Mouse (Mus musculus): Measurements from ENCODE around the gene Gm20708. TPM values are rescaled to one million over a fixed set of nuclear protein-coding genes. Genes with fewer than 3 reads are reported as not detected.

Gm20708 gene
- polyA plus RNA-seq, 1 experiment, result not detected

DNA sequence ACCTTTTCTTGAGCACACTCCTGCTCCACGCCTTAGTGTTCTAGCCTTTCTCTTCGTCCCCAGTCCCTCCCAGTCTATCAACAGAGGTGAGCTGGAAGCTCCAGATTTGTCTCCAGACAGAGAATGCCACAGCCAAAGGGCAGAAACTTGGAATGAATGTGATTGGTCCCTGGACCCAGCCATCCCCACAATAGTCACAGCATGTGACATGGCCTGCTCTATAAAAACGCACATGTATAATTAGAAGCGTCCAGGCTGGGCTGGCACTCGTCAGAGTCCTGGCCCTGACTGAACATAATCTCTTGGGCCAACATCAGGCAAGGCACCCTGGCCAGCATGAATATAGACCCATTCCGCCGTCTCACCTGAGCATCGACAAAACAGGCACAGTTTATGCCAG lies 9.6 kb downstream of the Gm20708 start:
- no peak overlapping the region for H3K4me3 ChIP-seq (replicated peaks; ENCODE audit: extremely low read depth, low read depth, low read length)
- peaks cover 20% of the 10 kb centered on the region for H3K4me1 ChIP-seq (ENCODE audit: control insufficient read depth, insufficient read depth, low read length)
- TF ChIP-seq CTCF (IDR thresholded peaks at IDR 0.05; ENCODE audit: insufficient read depth, low read length), result no peak
- TF ChIP-seq POLR2A (IDR thresholded peaks at IDR 0.05; ENCODE audit: borderline replicate concordance, extremely low read depth, low read depth, low read length), result 0 out of 2 replicates have a peak, but pooled peaks have one; percentile 11
- 74% methylated on average over 8 of the region's 8 CpGs for WGBS
- no peak for DNase-seq

DNA sequence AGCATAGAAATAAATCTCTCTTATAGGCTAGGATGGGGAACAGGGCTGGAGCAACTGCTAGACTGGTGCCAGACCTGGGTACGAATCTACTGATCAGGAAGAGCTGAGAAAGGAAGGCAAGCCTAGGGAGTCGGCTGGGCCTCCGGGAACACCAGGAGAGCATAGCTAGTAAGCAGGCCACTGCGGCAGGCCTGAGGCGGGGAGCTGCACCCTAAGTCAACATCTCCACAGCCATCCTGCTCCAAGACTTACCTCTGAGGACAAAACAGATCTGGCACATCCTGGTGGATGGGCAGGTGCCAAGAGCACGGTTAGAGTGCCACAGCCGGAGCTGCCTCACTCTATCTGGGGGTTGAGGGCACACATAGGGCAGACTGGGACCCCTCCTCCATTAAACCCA lies 10.7 kb downstream of the Gm20708 start:
- WGBS, result 76% methylated on average over 7 of the region's 7 CpGs
- DNase-seq, result no peak
- Histone ChIP-seq H3K4me1 (ENCODE audit: control insufficient read depth, insufficient read depth, low read length) (peaks cover 18% of the 10 kb centered on the region), H3K4me3 (replicated peaks; ENCODE audit: extremely low read depth, low read depth, low read length) (no peak overlapping the region)
- TF ChIP-seq CTCF (IDR thresholded peaks at IDR 0.05; ENCODE audit: insufficient read depth, low read length) (no peak), POLR2A (IDR thresholded peaks at IDR 0.05; ENCODE audit: borderline replicate concordance, extremely low read depth, low read depth, low read length) (no peak)

DNA sequence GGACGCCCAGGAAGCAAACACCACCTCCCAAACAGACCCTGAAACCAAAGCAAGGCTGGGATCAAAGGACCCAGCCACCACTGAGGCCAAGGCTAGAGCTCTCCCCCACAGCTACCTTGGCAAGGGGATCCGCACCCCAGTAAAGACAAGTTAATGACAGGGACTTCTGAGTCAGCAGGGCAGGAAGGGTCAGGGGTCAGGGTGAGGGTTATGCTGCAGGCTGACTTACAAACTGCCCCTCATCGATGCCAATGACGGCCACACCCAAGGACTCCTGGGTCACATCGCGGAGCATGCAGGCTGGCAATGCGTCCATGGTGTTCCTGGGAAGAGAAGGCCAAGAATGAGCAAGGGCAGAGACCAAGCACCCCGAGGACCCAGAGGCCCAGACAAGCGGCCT lies 12.4 kb downstream of the Gm20708 start:
- no peak for TF ChIP-seq CTCF (IDR thresholded peaks at IDR 0.05; ENCODE audit: insufficient read depth, low read length)
- no peak for TF ChIP-seq POLR2A (IDR thresholded peaks at IDR 0.05; ENCODE audit: borderline replicate concordance, extremely low read depth, low read depth, low read length)
- 84% methylated on average over 9 of the region's 9 CpGs for WGBS
- no peak for DNase-seq
- Histone ChIP-seq H3K4me1 (ENCODE audit: control insufficient read depth, insufficient read depth, low read length) (peaks cover 20% of the 10 kb centered on the region), H3K4me3 (replicated peaks; ENCODE audit: extremely low read depth, low read depth, low read length) (no peak overlapping the region)

DNA sequence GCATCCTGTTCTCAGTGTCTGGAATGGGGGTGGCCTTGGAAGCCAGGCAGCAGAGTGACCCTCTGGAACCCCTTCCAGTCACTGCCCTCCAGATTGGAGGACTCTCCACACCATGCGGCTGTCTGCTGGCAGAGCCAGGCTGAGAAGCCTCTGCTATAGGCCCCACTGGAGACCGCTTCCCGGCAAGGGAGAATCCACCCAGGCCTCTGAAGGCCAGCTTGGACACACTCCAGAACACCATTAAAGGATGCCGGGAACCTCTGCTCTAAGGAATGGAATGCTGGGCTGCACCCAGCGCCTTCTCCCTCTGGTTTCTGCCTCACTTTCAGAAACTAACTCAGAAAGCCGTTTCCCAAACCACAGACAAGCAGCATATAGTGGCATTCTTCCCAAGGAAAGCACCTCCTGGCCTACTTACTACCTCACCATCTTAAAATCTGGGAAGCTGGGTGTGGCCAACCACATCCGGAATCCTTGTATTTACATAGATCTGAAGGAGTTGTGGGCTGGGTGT lies 13.3 kb downstream of the Gm20708 start:
- Histone ChIP-seq H3K4me1 (ENCODE audit: control insufficient read depth, insufficient read depth, low read length) (peaks cover 21% of the 10 kb centered on the region), H3K4me3 (replicated peaks; ENCODE audit: extremely low read depth, low read depth, low read length) (no peak overlapping the region)
- no peak for TF ChIP-seq CTCF (IDR thresholded peaks at IDR 0.05; ENCODE audit: insufficient read depth, low read length)
- no peak for TF ChIP-seq POLR2A (IDR thresholded peaks at IDR 0.05; ENCODE audit: borderline replicate concordance, extremely low read depth, low read depth, low read length)
- DNase-seq, result no peak
- WGBS, result 16% methylated on average over 7 of the region's 7 CpGs

DNA sequence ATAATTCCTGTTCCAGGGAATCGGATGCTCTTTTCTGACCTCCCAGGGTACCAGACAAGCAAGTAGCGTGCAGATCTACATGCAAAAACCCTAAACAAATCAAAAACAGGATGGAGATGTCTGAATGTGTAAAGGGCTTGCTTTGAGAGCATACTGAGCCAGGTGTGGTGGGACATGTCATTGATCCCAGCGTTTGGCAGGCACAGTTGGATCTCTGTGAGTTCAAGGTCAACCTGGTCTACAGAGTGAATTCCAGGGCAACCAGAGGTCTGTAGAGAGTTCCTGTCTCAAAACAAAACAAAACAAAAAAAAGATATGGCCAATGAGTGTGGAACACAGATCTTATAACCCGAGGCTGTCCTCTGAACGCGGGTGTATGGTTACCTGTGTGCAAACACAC lies 13.9 kb downstream of the Gm20708 start:
- 78% methylated on average over 6 of the region's 6 CpGs for WGBS
- no peak for DNase-seq
- Histone ChIP-seq H3K4me1 (ENCODE audit: control insufficient read depth, insufficient read depth, low read length) (peaks cover 23% of the 10 kb centered on the region), H3K4me3 (replicated peaks; ENCODE audit: extremely low read depth, low read depth, low read length) (no peak overlapping the region)
- TF ChIP-seq POLR2A (IDR thresholded peaks at IDR 0.05; ENCODE audit: borderline replicate concordance, extremely low read depth, low read depth, low read length) (no peak), CTCF (IDR thresholded peaks at IDR 0.05; ENCODE audit: insufficient read depth, low read length) (no peak)

DNA sequence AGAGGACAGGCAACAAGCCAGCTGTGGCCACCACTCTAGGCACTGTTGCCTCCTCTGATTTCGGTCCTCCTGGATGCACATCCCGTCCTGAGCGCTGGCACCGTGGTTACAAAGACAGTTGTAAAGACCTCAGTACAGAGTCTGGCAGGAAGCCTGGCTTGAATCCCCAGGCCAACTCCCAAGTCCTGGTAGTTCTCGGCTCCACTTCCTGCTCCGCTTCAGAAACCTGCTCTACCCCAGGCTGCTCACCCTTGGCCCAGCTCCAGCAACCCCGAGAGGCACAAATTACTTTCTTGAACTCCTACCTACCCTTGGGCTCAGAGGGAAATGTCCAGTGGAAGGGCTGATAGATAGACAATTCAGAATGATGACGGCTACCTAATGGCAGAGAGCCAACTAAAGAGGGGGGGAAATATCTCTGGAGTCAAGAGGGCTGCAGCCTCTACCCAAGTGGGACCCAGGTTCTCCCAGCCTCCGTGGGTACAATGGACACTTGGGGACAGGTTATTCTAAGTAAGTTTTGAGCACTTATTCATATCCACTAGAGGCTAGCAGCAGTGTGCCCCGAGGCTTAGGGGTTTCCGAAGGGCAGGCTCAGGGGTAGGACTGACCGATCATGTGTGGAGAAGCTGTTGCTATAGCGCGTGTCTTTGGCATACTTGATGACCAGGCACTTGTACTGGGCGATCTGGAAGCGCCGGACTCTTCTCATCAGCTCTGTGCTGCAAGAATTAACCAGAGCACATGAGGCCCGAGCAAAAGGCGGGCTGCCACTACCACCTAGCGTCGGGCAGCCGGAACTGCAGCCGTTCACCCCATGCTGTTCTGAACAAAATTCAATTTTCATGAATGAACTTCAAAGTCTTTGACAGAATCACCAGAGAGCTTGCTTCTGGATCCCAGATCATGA lies 14.8 kb downstream of the Gm20708 start:
- WGBS, result 4% methylated on average over 23 of the region's 23 CpGs
- TF ChIP-seq CTCF (IDR thresholded peaks at IDR 0.05; ENCODE audit: insufficient read depth, low read length) (peak; percentile 93), POLR2A (IDR thresholded peaks at IDR 0.05; ENCODE audit: borderline replicate concordance, extremely low read depth, low read depth, low read length) (no peak)
- Histone ChIP-seq H3K4me1 (ENCODE audit: control insufficient read depth, insufficient read depth, low read length) (peaks cover 29% of the 10 kb centered on the region), H3K4me3 (replicated peaks; ENCODE audit: extremely low read depth, low read depth, low read length) (no peak overlapping the region)
- DNase-seq, result peak; percentile 81

DNA sequence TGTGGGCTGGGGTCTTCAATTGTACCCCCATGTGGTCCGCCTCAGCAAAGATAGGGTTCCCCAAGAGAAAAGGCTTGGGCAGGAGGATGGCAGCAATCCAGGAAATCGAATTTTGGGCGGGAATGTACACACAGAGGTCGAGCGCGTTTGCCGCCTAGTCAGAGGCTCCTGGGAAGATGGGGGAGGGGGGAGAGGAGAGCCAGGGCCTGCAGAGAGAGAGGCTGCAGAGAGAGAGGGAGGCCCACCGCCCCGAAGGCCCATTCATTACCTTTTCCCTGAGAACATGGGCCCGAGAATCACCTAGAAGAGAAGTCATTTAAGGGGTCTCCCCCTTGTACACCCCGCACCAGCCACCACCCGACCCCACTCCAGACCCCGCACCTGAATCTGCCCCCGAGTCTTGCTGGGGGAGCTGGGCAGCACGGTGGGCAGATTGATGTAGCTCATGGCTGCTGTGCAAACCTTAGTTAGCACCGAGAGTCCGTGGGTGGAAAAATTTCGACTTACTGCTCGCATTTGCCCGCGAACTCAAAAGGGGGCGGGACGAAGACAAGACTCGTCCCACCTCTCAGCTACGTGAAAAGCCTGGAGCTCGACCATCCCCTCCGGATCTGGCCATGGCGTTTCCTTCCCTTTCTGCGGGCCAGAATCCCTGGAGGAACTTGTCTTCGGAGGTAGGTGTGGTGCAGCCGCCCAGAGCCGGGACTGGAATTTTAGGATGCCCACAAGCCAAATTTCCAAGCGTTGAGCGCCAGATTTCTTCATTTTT lies 16.0 kb downstream of the Gm20708 start, which contains the start of the genes Afmid and Tk1:
Gene Afmid, plus strand, starts transcription at position 592 of the 769 bp plus-strand sequence.
Gene Tk1, minus strand, starts transcription at position 760 of the 769 bp plus-strand sequence.
- no peak for TF ChIP-seq POLR2A (IDR thresholded peaks at IDR 0.05; ENCODE audit: borderline replicate concordance, extremely low read depth, low read depth, low read length)
- TF ChIP-seq CTCF (IDR thresholded peaks at IDR 0.05; ENCODE audit: insufficient read depth, low read length), result no peak
- no peak within 1 kb of the TSS for H3K4me3 ChIP-seq (replicated peaks; ENCODE audit: extremely low read depth, low read depth, low read length)
- peaks cover 33% of the 10 kb centered on the region for H3K4me1 ChIP-seq (ENCODE audit: control insufficient read depth, insufficient read depth, low read length)
- under 1% methylated on average over 34 of the region's 34 CpGs for WGBS
- DNase-seq, result peak; percentile 59

DNA sequence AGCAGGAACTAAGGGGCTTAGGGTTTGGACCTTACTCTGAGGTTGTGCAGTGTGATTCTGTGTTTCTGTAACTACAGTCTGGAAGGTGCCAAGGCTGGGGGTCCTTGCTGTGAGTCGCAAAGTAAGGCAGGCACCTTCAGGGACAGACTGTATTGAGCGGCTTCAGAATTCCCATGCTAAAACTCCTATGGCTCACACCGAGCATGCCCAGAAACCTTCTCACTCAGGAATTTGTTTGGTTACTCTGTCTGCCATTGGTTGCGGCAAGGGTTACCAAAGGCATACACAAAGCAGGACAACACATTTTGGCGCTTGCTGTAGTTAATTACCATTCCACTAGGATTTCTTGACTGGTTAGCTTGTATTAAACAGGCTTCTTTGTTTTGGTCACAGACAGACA lies 16.7 kb downstream of the Gm20708 start:
- 27% methylated on average over 5 of the region's 5 CpGs for WGBS
- H3K4me3 ChIP-seq (replicated peaks; ENCODE audit: extremely low read depth, low read depth, low read length), result no peak overlapping the region
- peaks cover 33% of the 10 kb centered on the region for H3K4me1 ChIP-seq (ENCODE audit: control insufficient read depth, insufficient read depth, low read length)
- TF ChIP-seq POLR2A (IDR thresholded peaks at IDR 0.05; ENCODE audit: borderline replicate concordance, extremely low read depth, low read depth, low read length) (no peak), CTCF (IDR thresholded peaks at IDR 0.05; ENCODE audit: insufficient read depth, low read length) (no peak)
- no peak for DNase-seq

DNA sequence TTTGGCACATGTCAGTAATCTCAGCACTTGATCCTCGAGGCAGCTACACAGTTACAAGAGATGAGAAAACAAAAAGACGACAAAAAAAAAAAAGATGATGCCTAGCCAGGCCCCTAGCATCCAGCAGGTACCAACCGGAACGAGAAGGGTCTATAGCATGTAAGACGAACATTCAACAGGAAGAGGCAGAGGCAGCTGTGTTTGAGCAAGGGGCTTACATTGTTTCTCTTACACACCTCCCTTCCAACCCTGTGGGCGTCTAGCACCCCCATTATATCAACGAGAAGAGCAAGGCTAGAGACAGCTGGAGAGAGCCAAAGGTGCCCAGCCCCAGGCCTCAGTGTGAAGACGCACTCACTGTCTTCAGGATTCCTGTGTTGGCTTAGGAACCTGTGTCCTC lies 17.4 kb downstream of the Gm20708 start:
- WGBS, result 45% methylated on average over 8 of the region's 8 CpGs
- DNase-seq, result no peak
- Histone ChIP-seq H3K4me3 (replicated peaks; ENCODE audit: extremely low read depth, low read depth, low read length) (no peak overlapping the region), H3K4me1 (ENCODE audit: control insufficient read depth, insufficient read depth, low read length) (peaks cover 33% of the 10 kb centered on the region)
- no peak for TF ChIP-seq CTCF (IDR thresholded peaks at IDR 0.05; ENCODE audit: insufficient read depth, low read length)

Data from lung, adult 2 months (tissue).